Mouse (Mus musculus): ENCODE results near the gene 8030474K03Rik. TPM values are rescaled to one million over a fixed set of nuclear protein-coding genes. Genes with fewer than 3 reads are reported as not detected.
"Not testable (repeated sequence)": the region's sequence is repeated elsewhere in the genome, so short reads cannot be mapped to it uniquely, and the experiment has no call there.

The 8030474K03Rik gene
- total RNA-seq (2021), result not detected

DNA sequence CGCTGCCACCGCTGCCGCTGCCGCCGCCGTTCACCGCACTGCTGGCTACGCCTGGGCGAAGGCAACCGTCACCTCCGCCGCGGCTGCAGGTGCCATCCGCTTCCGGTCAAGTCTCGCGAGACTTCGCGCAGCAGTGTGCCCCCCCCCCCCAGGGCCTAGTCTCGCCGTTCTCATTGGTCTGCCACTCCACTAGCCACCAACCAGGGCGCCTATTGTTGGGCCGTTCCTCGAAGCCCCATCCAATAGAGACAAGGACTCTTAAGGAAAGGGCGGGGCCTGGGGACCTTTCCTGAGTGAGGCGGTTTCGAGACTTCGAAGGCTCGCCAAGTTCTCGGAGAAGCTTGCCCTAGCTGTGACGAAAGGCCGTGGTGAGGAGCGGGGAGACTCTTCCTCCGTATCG, at the start of gene 8030474K03Rik, which contains the start of gene Gm4779:
8030474K03Rik (plus strand) TSS at position 315 of the 400 bp plus-strand sequence.
Gm4779 (minus strand) TSS at position 82 of the 400 bp plus-strand sequence.
- intact Hi-C loops (cut with DNase I), result no loop called here
- DNase-seq (ENCODE audit: extremely low spot score in 1 of 2, low spot score in 2 of 2), result no peak

DNA sequence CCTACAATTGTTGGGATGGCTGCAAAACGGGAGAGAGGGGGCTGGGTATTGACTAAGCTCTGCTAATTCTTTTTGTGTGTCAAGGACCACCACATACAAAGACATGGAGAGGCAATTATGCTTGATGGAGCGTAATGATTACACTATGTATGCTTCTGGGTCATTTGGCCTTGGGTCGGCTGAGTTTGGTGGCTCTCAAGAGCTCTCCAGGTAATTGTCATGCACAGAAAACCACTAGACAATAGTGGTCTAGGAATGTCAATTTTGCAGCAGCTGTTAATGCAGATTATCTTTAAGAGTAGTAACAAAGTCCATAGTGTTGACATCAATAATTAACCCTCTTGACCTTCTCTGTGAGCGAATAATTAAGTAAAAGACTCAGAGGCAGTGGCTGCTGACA, 44.3 kb upstream of the 8030474K03Rik start:
- intact Hi-C loops (cut with DNase I), result no loop called here

DNA sequence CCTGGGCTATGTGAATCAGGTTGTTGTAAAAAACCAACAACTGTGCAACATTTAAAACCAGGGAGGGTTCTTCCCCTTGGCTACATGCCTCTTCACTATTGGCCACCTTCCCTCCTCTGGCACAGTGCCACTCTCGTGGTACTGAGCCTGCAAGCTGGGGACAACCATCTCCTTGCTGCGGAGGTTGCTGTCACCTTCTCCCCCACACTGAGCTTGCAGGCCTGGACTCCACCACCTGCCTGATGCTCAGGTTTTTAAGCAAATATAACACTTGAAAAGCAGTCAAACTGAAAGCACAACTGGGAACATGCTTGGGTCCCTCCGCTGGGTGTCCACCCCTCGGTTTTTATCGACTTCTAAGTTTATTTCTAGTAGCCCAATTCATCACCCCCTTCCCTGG, 40.0 kb upstream of the 8030474K03Rik start:
- peak in 1 of 2 experiments; percentile 28 for DNase-seq (ENCODE audit: extremely low spot score in 1 of 2, low spot score in 2 of 2)
- intact Hi-C loops (cut with DNase I), result no loop called here

More for the DNA sequence above, 44.3 kb upstream of the 8030474K03Rik start:
- no peak for DNase-seq (ENCODE audit: extremely low spot score in 1 of 2, low spot score in 2 of 2)

DNA sequence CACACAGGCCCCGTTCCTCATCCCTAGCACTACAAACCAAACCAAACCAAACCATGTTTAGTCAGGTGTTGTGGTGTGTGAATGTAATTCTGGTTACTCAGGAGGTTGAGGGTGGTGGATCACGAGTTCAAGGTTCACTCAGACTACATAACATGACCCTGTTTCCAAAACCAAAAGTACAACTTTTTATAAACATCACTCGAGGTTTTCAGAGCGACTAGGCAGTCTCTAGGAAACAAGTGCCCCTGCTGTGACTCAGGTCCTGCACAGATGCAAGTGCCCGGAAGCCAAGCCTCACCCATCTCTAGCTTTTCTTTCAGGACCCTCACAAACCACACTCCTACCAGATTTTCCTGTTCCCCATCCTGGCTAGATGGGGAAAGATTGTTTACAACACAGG, 29.8 kb upstream of the 8030474K03Rik start:
- no peak for DNase-seq (ENCODE audit: extremely low spot score in 1 of 2, low spot score in 2 of 2)
- intact Hi-C loops (cut with DNase I), result no loop called here

DNA sequence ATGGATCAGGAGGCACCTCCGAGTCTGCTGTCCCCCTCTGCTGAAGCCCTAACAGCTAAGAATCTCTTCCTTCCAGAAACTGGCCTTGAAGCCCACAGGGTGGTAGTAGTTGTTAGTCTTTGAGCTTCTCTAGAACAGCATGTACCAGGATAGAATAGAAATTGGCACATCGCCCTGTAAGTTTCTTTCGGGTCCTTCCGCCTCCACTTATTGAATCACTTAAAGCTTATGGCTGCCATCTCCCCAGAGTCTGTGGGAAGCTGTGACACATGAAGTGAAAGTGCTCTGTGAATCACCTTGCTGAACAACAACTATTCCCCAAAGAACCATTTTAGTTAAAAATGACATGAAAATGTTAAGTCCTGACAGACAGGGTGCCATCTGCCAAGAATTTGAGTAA, 29.3 kb upstream of the 8030474K03Rik start:
- intact Hi-C loops (cut with DNase I), result no loop called here
- DNase-seq (ENCODE audit: extremely low spot score in 1 of 2, low spot score in 2 of 2), result peak in 1 of 2 experiments; percentile 38

DNA sequence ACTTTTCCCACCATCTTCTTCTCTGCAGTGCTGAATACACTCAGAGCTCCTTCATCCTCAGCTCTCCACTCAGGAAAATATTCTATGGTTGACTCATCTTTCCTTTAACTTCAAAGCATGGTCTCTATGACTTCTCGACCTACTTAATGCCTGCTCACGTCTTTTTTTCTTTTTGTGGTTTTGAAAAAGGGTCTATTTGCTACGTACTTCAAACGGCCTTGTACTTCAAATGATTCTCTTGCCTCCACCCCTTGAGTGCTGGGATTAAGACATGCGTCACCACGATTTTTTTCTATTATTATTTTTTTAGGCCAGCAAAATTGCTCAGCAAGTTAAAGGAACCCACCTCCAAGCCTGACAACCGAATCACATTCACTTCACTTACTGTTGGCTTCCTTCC, 27.2 kb upstream of the 8030474K03Rik start:
- intact Hi-C loops (cut with DNase I), result no loop called here
- no peak for DNase-seq (ENCODE audit: extremely low spot score in 1 of 2, low spot score in 2 of 2)

DNA sequence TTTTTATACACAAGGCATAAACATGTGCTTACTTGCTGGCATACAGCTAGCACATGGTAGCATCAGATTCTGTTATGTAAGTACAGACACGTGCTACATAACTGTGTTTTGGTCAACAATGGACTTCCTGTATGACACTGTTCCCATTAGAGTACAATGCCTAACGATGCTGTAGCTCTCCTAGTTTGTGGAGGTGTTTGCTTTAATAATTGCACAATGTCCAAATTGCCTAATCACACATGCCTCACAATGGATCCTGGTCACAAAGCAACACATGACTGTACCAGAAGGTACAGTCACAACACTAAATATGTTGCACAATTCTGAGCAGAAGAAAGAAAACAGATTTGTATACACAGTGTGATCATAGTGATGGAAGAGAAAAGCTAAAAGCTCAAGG, 25.0 kb upstream of the 8030474K03Rik start:
- no peak for DNase-seq (ENCODE audit: extremely low spot score in 1 of 2, low spot score in 2 of 2)
- intact Hi-C loops (cut with DNase I), result no loop called here

DNA sequence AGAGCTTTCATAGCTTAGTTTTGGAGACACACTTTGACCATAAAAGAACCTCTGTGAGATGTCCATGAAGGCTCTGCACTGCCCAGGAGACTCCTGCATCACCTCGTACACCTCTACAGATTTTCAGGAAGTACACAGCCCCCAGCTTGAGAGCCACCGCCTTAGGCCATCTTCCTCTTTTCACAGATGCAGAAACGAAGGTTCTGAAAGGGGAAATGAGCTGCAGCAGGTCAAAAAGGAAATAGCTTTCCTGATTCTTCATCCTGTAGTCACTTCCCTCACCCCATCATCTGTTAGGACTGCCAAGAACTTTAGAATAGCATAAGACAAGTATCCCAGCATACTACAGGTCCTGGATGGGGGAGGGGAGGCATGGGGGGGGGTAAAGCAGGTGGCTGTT, 24.1 kb upstream of the 8030474K03Rik start:
- intact Hi-C loops (cut with DNase I), result loop anchor here (5.0 kb wide), 1 partner anchor 93 kb away; no protein-coding TSS in a partner anchor
- DNase-seq (ENCODE audit: extremely low spot score in 1 of 2, low spot score in 2 of 2), result no peak

DNA sequence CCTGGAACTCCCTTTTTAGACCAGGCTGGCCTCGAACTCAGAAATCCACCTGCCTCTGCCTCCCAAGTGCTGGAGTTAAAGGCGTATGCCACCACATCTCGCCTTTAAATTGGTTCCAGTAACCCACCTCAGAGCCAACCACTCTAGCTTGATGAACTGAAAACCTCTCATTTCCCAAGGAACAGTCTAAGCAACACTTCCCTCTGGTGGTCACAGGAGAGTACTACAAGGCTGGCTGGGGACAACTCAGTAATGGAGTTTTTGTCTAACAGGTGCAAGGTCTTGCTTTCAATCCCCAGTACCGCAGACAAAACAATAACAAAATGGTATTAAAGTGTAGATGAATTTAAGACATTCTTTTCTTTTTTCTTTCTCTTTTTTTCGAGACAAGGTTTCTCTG, 22.4 kb upstream of the 8030474K03Rik start:
- DNase-seq (ENCODE audit: extremely low spot score in 1 of 2, low spot score in 2 of 2), result peak; percentile 33 to 56

DNA sequence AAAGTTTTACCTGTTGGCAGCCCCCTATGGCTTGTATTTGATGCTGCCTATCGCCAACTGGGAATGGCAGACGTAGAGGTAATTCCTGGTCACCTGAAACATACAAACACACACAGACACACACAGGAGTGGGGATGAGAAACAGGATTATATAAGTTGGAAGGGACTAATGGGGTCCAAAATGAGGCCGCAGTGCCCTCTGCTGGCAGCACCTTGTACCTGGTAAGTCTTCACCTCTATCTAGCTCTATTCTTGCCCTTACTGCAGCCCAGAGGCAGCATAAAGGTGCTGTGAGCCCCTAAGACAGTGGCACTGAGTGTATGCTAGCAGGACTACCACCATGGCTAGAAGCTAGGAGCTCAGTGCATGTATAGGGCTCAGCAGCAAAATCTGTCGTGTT, 2.9 kb upstream of the 8030474K03Rik start:
- peak in 1 of 2 experiments; percentile 36 for DNase-seq (ENCODE audit: extremely low spot score in 1 of 2, low spot score in 2 of 2)
- intact Hi-C loops (cut with DNase I), result no loop called here

More for the DNA sequence above, 22.4 kb upstream of the 8030474K03Rik start:
- intact Hi-C loops (cut with DNase I), result loop anchor here (5.0 kb wide), 1 partner anchor 95 kb away; no protein-coding TSS in a partner anchor

DNA sequence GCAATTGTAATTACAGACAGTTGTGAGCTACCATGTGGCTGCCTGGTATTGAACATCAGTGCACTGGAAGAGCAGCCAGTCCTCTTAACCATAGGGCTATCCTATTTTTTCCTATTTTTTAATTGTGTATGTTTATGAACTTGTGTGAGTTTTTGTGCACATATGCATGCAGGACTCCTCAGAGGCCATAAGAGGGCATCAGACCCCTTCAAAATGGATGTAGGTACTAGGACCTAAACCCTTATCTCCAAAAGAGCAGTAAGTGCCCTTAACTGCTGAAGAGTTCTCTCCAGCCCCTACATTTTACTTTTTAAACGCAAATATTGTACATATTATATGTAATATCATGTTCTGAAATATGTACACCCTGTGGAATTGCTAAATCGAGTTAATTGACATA, 11.1 kb downstream of the 8030474K03Rik start:
- intact Hi-C loops (cut with DNase I), result no loop called here

DNA sequence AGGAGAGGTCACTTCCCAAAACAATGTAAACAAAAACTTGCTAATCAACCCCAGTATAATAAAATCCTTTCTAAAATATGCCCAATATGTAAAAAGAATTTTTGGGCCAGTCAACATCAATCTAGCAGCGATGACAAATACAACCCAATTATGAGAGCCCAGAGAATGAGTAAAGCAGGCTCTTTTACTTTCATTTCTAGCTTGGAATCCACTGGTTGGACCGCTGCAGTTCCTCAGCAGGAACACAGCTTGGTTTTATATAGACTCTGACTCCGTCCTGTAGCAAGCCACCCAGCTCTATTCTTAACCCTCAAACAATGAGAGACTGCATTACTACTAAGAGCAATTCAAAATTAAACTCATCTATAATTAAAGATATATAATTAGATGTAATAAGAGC, 17.3 kb downstream of the 8030474K03Rik start:
- no peak for DNase-seq (ENCODE audit: extremely low spot score in 1 of 2, low spot score in 2 of 2)
- intact Hi-C loops (cut with DNase I), result loop anchor here (10.0 kb wide), 1 partner anchor 243 kb away; no protein-coding TSS in a partner anchor

More for the DNA sequence above, 11.1 kb downstream of the 8030474K03Rik start:
- DNase-seq (ENCODE audit: extremely low spot score in 1 of 2, low spot score in 2 of 2), result no peak

DNA sequence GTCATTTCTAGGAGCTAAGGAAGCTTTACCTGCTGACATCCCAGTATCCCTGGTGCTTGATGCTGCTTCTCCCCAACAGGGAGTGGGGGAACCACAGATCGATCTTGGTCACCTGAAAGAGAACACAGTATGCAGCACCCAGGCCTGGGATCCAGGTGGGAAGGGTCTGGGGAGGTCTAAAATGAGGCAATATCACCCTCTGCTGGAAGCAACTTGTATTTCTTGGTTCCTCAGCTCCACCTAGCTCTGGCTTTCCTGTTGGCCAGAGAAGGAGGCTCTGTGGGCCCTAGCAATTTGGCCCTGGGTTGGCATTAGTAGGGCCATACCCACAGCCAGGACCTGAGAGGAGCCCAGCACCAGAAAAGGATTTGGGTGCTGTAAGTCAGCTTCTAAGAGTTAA, 24.7 kb downstream of the 8030474K03Rik start:
- no peak for DNase-seq (ENCODE audit: extremely low spot score in 1 of 2, low spot score in 2 of 2)
- intact Hi-C loops (cut with DNase I), result loop anchor here (5.0 to 10.0 kb wide), 2 partner anchors 118 to 236 kb away; no protein-coding TSS in a partner anchor

DNA sequence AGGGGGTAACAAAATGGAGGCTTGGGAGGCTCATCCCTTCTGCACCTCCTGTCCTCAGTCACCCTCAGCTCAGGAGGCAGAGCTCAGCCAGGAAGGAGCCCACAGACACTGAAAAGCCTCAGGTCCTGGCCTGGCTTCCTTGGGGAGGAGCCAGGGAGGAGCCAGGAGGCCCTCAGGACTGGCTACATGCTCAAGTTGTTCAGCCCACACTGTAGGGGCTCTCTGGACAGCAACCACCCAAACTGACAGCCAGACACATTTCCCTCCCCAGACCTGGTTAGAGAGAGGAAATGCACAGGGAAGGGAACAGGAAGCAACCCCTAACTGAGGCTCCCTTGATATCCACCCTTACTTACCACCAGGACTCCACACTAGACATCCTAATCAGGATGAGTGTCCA, 25.5 kb downstream of the 8030474K03Rik start:
- intact Hi-C loops (cut with DNase I), result loop anchor here (5.0 to 10.0 kb wide), 2 partner anchors 117 to 235 kb away; no protein-coding TSS in a partner anchor
- DNase-seq (ENCODE audit: extremely low spot score in 1 of 2, low spot score in 2 of 2), result not testable (repeated sequence)

DNA sequence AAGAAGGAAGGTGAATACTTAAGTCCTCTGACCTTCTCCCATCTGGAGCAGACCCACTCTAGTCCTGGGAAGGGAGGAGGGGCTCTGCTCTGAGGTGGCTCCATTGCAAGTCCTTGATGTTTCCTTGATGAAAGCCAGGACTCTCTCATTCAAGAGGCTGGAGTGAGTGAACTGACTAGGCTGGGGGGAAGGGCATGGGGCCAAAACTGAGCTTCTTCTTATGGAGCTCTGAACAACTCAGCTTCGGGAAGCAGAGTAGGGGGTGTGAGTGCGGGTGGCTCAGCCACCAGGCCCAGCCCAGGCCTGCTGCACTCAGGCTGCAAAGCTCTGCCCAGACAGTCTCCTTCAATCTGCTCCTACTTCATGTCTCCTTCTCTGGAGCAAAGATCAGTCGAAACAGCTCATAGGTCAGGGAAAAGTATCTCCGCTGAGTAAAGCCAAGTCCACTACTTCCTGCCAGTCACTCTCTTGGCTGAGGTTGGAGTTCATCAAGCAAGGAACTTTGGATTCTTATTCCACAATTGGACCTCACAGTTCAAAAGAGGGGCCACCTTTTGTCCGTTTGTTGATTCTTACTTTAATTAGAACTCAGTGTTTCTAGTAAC, 52.8 kb downstream of the 8030474K03Rik start:
- intact Hi-C loops (cut with DNase I), result no loop called here
- no peak for DNase-seq (ENCODE audit: extremely low spot score in 1 of 2, low spot score in 2 of 2)

Other genes with a start within 250 kb of the 8030474K03Rik start
- 100 to 1,000 TPM; 170 to 182 TPM for gene Ogt, start 154.6 kb upstream of the 8030474K03Rik start, total RNA-seq (2021)
- not detected for gene Cxcr3, start 60.4 kb upstream of the 8030474K03Rik start, total RNA-seq (2021)
- not detected for gene Gm4779, start 233 bp upstream of the 8030474K03Rik start, total RNA-seq (2021)
- gene Nhsl2, start 54.7 kb downstream of the 8030474K03Rik start, total RNA-seq (2021), result 10 to 100 TPM; 20.2 to 21.7 TPM

Measured in left cerebral cortex, postnatal 10 days (tissue).